Mouse (Mus musculus) kidney, adult 2 months (tissue): ENCODE measurements around the gene Tmem131.

Experiments
- CTCF ChIP-seq: fragments of 200-500 bp; conservative IDR thresholded peaks from 2 replicates; pipeline ENCODE4 v1.5.1; 2011; ENCODE audit warnings: low read depth, mild to moderate bottlenecking, control low read depth, low read length, moderate library complexity, mixed read lengths; ENCODE audit not compliant: insufficient read depth, insufficient read length
- POLR2A ChIP-seq: fragments of 200-500 bp; IDR thresholded peaks from one replicate; pipeline ENCODE4 v1.6.1; 2011; ENCODE audit warnings: low read depth, low read length, control low read depth

- TF ChIP-seq POLR2A (no peak), CTCF (no peak)
Measured at GRCm38 (mm10) chr1:36983754-36984153, 40.3 kb upstream of the Tmem131 start.
